In genomic region chr5:116108651-116109050, GRCm38 (mm10) we compare ENCODE assay signal across 32 mouse cellular contexts. TPM values are rescaled to one million over a fixed set of nuclear protein-coding genes. Genes with fewer than 3 reads are reported as not detected.
"Had no signal": no experiment of that assay in that cellular context is flagged by ENCODE, and none has a peak within 500 bp of the region (broad histone marks: within the 10 kb centered on the region; RNA-seq: fewer than 3 reads in every experiment).

No protein-coding gene starts in this region.

- H3K36me3 ChIP-seq: heart, embryonic 10.5 days; heart, embryonic 12.5 days; hindbrain, embryonic 13.5 days; hindbrain, embryonic 15.5 days; intestine, embryonic 15.5 days; kidney, embryonic 15.5 days; limb, embryonic 10.5 days; limb, embryonic 12.5 days; liver, embryonic 13.5 days; liver, embryonic 15.5 days had no signal

- H3K4me3 ChIP-seq: gastrocnemius, adult 2 months; heart, adult 2 months; heart, embryonic 10.5 days; heart, embryonic 12.5 days; hindbrain, embryonic 13.5 days; hindbrain, embryonic 15.5 days; intestine, embryonic 15.5 days; kidney, embryonic 15.5 days; left cerebral cortex, adult 2 months; limb, embryonic 10.5 days; limb, embryonic 12.5 days; liver, embryonic 13.5 days; liver, embryonic 15.5 days had no signal

- H3K9me3 ChIP-seq: heart, embryonic 10.5 days; heart, embryonic 12.5 days; hindbrain, embryonic 13.5 days; hindbrain, embryonic 15.5 days; intestine, embryonic 15.5 days; kidney, embryonic 15.5 days; limb, embryonic 10.5 days; limb, embryonic 12.5 days; liver, embryonic 13.5 days; liver, embryonic 15.5 days had no signal

- H3K27me3 ChIP-seq: heart, embryonic 12.5 days; hindbrain, embryonic 13.5 days; hindbrain, embryonic 15.5 days; intestine, embryonic 15.5 days; kidney, embryonic 15.5 days; limb, embryonic 12.5 days; liver, embryonic 13.5 days; liver, embryonic 15.5 days had no signal

- H3K4me1 ChIP-seq: heart, embryonic 10.5 days; heart, embryonic 12.5 days; hindbrain, embryonic 13.5 days; hindbrain, embryonic 15.5 days; intestine, embryonic 15.5 days; kidney, embryonic 15.5 days; limb, embryonic 10.5 days; limb, embryonic 12.5 days; liver, embryonic 13.5 days; liver, embryonic 15.5 days had no signal

- DNase-seq: gastrocnemius, adult 2 months; gastrocnemius, postnatal 10 days; gastrocnemius, postnatal 25 days; heart, adult 2 months; heart, postnatal 10 days; heart, postnatal 36 days; kidney, adult 11 months; kidney, adult 2 months; kidney, adult 9 months; kidney, postnatal 14 days; kidney, postnatal 36 days; layer of hippocampus, adult 9-11 months; liver; liver, embryonic 13.5 days had no signal

RNA-seq across cellular contexts. Expression of gene Tmem233, which starts 25.6 kb away (rescaled TPM):
- total RNA-seq: granulocyte monocyte progenitor cell, adult 5-6 weeks; heart, adult 2 months; heart, postnatal 10 days; heart, postnatal 36 days; hematopoietic stem cell, adult 5-6 weeks; hindbrain, postnatal 0 days; layer of hippocampus, adult 18-20 months; layer of hippocampus, adult 8-10 months; layer of hippocampus, postnatal 14 days; left cerebral cortex, adult 2 months; left cerebral cortex, postnatal 14 days; left cerebral cortex, postnatal 36 days had no signal
